Mouse (Mus musculus): Measurements from ENCODE around the gene Chrna1. TPM values are rescaled to one million over a fixed set of nuclear protein-coding genes. Genes with fewer than 3 reads are reported as not detected.

Chrna1 gene
- polyA plus RNA-seq, 1 experiment from 2014 or later = 0.66 TPM

- DNase-seq (ENCODE audit: low spot score) (no peak), ATAC-seq (replicated peaks; ENCODE audit: low FRiP score) (no peak)
- no peak overlapping the region for H3K4me3 ChIP-seq (ENCODE audit: low read depth, low read length)
- no peak overlapping the region for H3K27ac ChIP-seq (ENCODE audit: low read depth, low read length)
- no peaks in the 10 kb centered on the region for H3K36me3 ChIP-seq (ENCODE audit: control insufficient read depth, insufficient read depth, low read length)
- 0 out of 2 replicates have a peak, but pooled peaks cover 8% of the 10 kb centered on the region for H3K4me1 ChIP-seq (replicated peaks; ENCODE audit: control insufficient read depth, insufficient read depth, low read length)
- H3K9me3 ChIP-seq (ENCODE audit: control insufficient read depth, low read length) = no peaks in the 10 kb centered on the region
- H3K27me3 ChIP-seq (replicated peaks; ENCODE audit: control insufficient read depth, insufficient read depth, low read length) = no peaks in the 10 kb centered on the region
- 75% methylated on average over 5 of the region's 5 CpGs for WGBS
- no peak overlapping the region for H3K4me2 ChIP-seq
- no peak overlapping the region for H3K9ac ChIP-seq (ENCODE audit: low read depth, low read length)
Observed at GRCm38 (mm10) chr2:73609067-73609723, 29.1 kb upstream of the Chrna1 start.

- H3K4me2 ChIP-seq = no peak overlapping the region
- no peak for ATAC-seq (replicated peaks; ENCODE audit: low FRiP score)
- no peak overlapping the region for H3K27ac ChIP-seq (ENCODE audit: low read depth, low read length)
- DNase-seq (ENCODE audit: low spot score) = no peak
- H3K4me1 ChIP-seq (replicated peaks; ENCODE audit: control insufficient read depth, insufficient read depth, low read length) = 0 out of 2 replicates have a peak, but pooled peaks cover 8% of the 10 kb centered on the region
- no peaks in the 10 kb centered on the region for H3K27me3 ChIP-seq (replicated peaks; ENCODE audit: control insufficient read depth, insufficient read depth, low read length)
- 68% methylated on average over 6 of the region's 6 CpGs for WGBS
- H3K36me3 ChIP-seq (ENCODE audit: control insufficient read depth, insufficient read depth, low read length) = no peaks in the 10 kb centered on the region
- no peaks in the 10 kb centered on the region for H3K9me3 ChIP-seq (ENCODE audit: control insufficient read depth, low read length)
- H3K4me3 ChIP-seq (ENCODE audit: low read depth, low read length) = no peak overlapping the region
- no peak overlapping the region for H3K9ac ChIP-seq (ENCODE audit: low read depth, low read length)
Observed at GRCm38 (mm10) chr2:73608391-73608790, 28.3 kb upstream of the Chrna1 start.

GRCm38 (mm10) chr2:73607609-73608008 lies 27.5 kb upstream of the Chrna1 start:
- Histone ChIP-seq H3K9ac (ENCODE audit: low read depth, low read length) (no peak overlapping the region), H3K4me3 (ENCODE audit: low read depth, low read length) (no peak overlapping the region), H3K27me3 (replicated peaks; ENCODE audit: control insufficient read depth, insufficient read depth, low read length) (no peaks in the 10 kb centered on the region), H3K9me3 (ENCODE audit: control insufficient read depth, low read length) (no peaks in the 10 kb centered on the region), H3K4me1 (replicated peaks; ENCODE audit: control insufficient read depth, insufficient read depth, low read length) (0 out of 2 replicates have a peak, but pooled peaks cover 8% of the 10 kb centered on the region), H3K36me3 (ENCODE audit: control insufficient read depth, insufficient read depth, low read length) (no peaks in the 10 kb centered on the region), H3K4me2 (no peak overlapping the region), H3K27ac (ENCODE audit: low read depth, low read length) (no peak overlapping the region)
- DNase-seq (ENCODE audit: low spot score) = no peak
- 20% methylated on average over 4 of the region's 4 CpGs for WGBS
- ATAC-seq (replicated peaks; ENCODE audit: low FRiP score) = no peak

GRCm38 (mm10) chr2:73607146-73607545 lies 27.0 kb upstream of the Chrna1 start:
- Histone ChIP-seq H3K4me2 (no peak overlapping the region), H3K4me1 (replicated peaks; ENCODE audit: control insufficient read depth, insufficient read depth, low read length) (0 out of 2 replicates have a peak, but pooled peaks cover 8% of the 10 kb centered on the region), H3K27ac (ENCODE audit: low read depth, low read length) (no peak overlapping the region), H3K4me3 (ENCODE audit: low read depth, low read length) (no peak overlapping the region), H3K9ac (ENCODE audit: low read depth, low read length) (no peak overlapping the region), H3K36me3 (ENCODE audit: control insufficient read depth, insufficient read depth, low read length) (no peaks in the 10 kb centered on the region), H3K27me3 (replicated peaks; ENCODE audit: control insufficient read depth, insufficient read depth, low read length) (no peaks in the 10 kb centered on the region), H3K9me3 (ENCODE audit: control insufficient read depth, low read length) (no peaks in the 10 kb centered on the region)
- DNase-seq (ENCODE audit: low spot score) = no peak
- 46% methylated on average over 2 of the region's 2 CpGs for WGBS
- ATAC-seq (replicated peaks; ENCODE audit: low FRiP score) = no peak

DNA sequence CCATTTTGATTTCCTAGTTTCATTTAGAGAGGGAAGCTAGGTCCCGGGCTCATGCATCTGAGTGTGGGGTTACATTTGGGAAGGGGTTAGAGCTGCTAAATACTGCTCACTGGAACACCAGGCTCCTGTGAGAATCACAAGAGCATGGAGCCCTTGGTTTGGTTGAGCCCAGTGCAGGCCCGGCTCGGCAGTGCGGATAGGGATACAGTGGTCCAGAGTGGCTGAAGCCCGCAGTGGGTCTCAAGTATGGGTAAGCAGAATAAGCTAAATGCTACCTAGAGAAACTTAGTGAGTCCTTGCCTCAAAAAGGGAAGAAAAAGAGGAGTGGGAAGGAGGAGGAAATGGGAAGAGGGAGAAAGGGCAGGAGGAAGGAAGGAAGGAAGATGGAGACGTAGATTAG lies 26.5 kb upstream of the Chrna1 start:
- Histone ChIP-seq H3K4me1 (replicated peaks; ENCODE audit: control insufficient read depth, insufficient read depth, low read length) (0 out of 2 replicates have a peak, but pooled peaks cover 8% of the 10 kb centered on the region), H3K9ac (ENCODE audit: low read depth, low read length) (no peak overlapping the region), H3K36me3 (ENCODE audit: control insufficient read depth, insufficient read depth, low read length) (no peaks in the 10 kb centered on the region), H3K4me2 (no peak overlapping the region), H3K9me3 (ENCODE audit: control insufficient read depth, low read length) (no peaks in the 10 kb centered on the region), H3K4me3 (ENCODE audit: low read depth, low read length) (no peak overlapping the region), H3K27me3 (replicated peaks; ENCODE audit: control insufficient read depth, insufficient read depth, low read length) (no peaks in the 10 kb centered on the region), H3K27ac (ENCODE audit: low read depth, low read length) (no peak overlapping the region)
- no peak for ATAC-seq (replicated peaks; ENCODE audit: low FRiP score)
- 82% methylated on average over 6 of the region's 6 CpGs for WGBS
- no peak for DNase-seq (ENCODE audit: low spot score)

- H3K27me3 ChIP-seq (replicated peaks; ENCODE audit: control insufficient read depth, insufficient read depth, low read length) = no peaks in the 10 kb centered on the region
Observed at GRCm38 (mm10) chr2:73605077-73605476, 24.9 kb upstream of the Chrna1 start.

GRCm38 (mm10) chr2:73604579-73604978 lies 24.4 kb upstream of the Chrna1 start:
- DNase-seq (ENCODE audit: low spot score) (no peak), ATAC-seq (replicated peaks; ENCODE audit: low FRiP score) (no peak)
- Histone ChIP-seq H3K9ac (ENCODE audit: low read depth, low read length) (no peak overlapping the region), H3K4me3 (ENCODE audit: low read depth, low read length) (no peak overlapping the region), H3K27ac (ENCODE audit: low read depth, low read length) (no peak overlapping the region), H3K4me1 (replicated peaks; ENCODE audit: control insufficient read depth, insufficient read depth, low read length) (0 out of 2 replicates have a peak, but pooled peaks cover 8% of the 10 kb centered on the region), H3K27me3 (replicated peaks; ENCODE audit: control insufficient read depth, insufficient read depth, low read length) (no peaks in the 10 kb centered on the region), H3K36me3 (ENCODE audit: control insufficient read depth, insufficient read depth, low read length) (no peaks in the 10 kb centered on the region), H3K9me3 (ENCODE audit: control insufficient read depth, low read length) (no peaks in the 10 kb centered on the region), H3K4me2 (no peak overlapping the region)
- 72% methylated on average over 2 of the region's 2 CpGs for WGBS

More at GRCm38 (mm10) chr2:73605077-73605476, 24.9 kb upstream of the Chrna1 start:
- no peak for ATAC-seq (replicated peaks; ENCODE audit: low FRiP score)
- H3K4me3 ChIP-seq (ENCODE audit: low read depth, low read length) = no peak overlapping the region
- 73% methylated on average over 8 of the region's 8 CpGs for WGBS
- no peak overlapping the region for H3K4me2 ChIP-seq
- H3K36me3 ChIP-seq (ENCODE audit: control insufficient read depth, insufficient read depth, low read length) = no peaks in the 10 kb centered on the region
- H3K9ac ChIP-seq (ENCODE audit: low read depth, low read length) = no peak overlapping the region
- DNase-seq (ENCODE audit: low spot score) = no peak
- H3K27ac ChIP-seq (ENCODE audit: low read depth, low read length) = no peak overlapping the region
- H3K4me1 ChIP-seq (replicated peaks; ENCODE audit: control insufficient read depth, insufficient read depth, low read length) = 0 out of 2 replicates have a peak, but pooled peaks cover 8% of the 10 kb centered on the region
- no peaks in the 10 kb centered on the region for H3K9me3 ChIP-seq (ENCODE audit: control insufficient read depth, low read length)

- ATAC-seq (replicated peaks; ENCODE audit: low FRiP score) (no peak), DNase-seq (ENCODE audit: low spot score) (no peak)
- no peak overlapping the region for H3K4me3 ChIP-seq (ENCODE audit: low read depth, low read length)
- H3K27ac ChIP-seq (ENCODE audit: low read depth, low read length) = no peak overlapping the region
- H3K9me3 ChIP-seq (ENCODE audit: control insufficient read depth, low read length) = no peaks in the 10 kb centered on the region
- H3K9ac ChIP-seq (ENCODE audit: low read depth, low read length) = no peak overlapping the region
- H3K4me1 ChIP-seq (replicated peaks; ENCODE audit: control insufficient read depth, insufficient read depth, low read length) = 0 out of 2 replicates have a peak, but pooled peaks cover 3% of the 10 kb centered on the region
- H3K36me3 ChIP-seq (ENCODE audit: control insufficient read depth, insufficient read depth, low read length) = no peaks in the 10 kb centered on the region
- H3K4me2 ChIP-seq = no peak overlapping the region
- no peaks in the 10 kb centered on the region for H3K27me3 ChIP-seq (replicated peaks; ENCODE audit: control insufficient read depth, insufficient read depth, low read length)
- 52% methylated on average over 2 of the region's 2 CpGs for WGBS
Observed at GRCm38 (mm10) chr2:73600650-73601049, 20.5 kb upstream of the Chrna1 start.

- no peaks in the 10 kb centered on the region for H3K9me3 ChIP-seq (ENCODE audit: control insufficient read depth, low read length)
- ATAC-seq (replicated peaks; ENCODE audit: low FRiP score) (no peak), DNase-seq (ENCODE audit: low spot score) (no peak)
- no peak overlapping the region for H3K9ac ChIP-seq (ENCODE audit: low read depth, low read length)
- no peaks in the 10 kb centered on the region for H3K36me3 ChIP-seq (ENCODE audit: control insufficient read depth, insufficient read depth, low read length)
- no peak overlapping the region for H3K27ac ChIP-seq (ENCODE audit: low read depth, low read length)
- H3K4me2 ChIP-seq = no peak overlapping the region
- WGBS = 79% methylated on average over 11 of the region's 11 CpGs
- H3K27me3 ChIP-seq (replicated peaks; ENCODE audit: control insufficient read depth, insufficient read depth, low read length) = no peaks in the 10 kb centered on the region
- no peak overlapping the region for H3K4me3 ChIP-seq (ENCODE audit: low read depth, low read length)
- H3K4me1 ChIP-seq (replicated peaks; ENCODE audit: control insufficient read depth, insufficient read depth, low read length) = 0 out of 2 replicates have a peak, but pooled peaks cover 3% of the 10 kb centered on the region
Observed at GRCm38 (mm10) chr2:73597772-73598171, 17.6 kb upstream of the Chrna1 start.

Measured in liver, embryonic 11.5 days (tissue).